Mouse (Mus musculus) lung, adult 2 months (tissue): ENCODE measurements around the gene Mtus2. TPM values are rescaled to one million over a fixed set of nuclear protein-coding genes. Genes with fewer than 3 reads are reported as not detected.
A peak's percentile ranks its signal among the peaks of the same experiment; 100 is the strongest.
"Not testable (repeated sequence)": the region's sequence is repeated elsewhere in the genome, so short reads cannot be mapped to it uniquely, and the experiment has no call there.

ENCODE experiments used
- DNase-seq: peaks from one replicate; pipeline ENCODE4 v3.0.0; 2022
- H3K4me1 ChIP-seq: fragments of 200-500 bp; 2 replicates; pipeline ENCODE4 v1.6.1; 2011; ENCODE audit warnings: low read length; ENCODE audit not compliant: control insufficient read depth, insufficient read depth
- H3K4me3 ChIP-seq: fragments of 200-500 bp; replicated peaks from 2 replicates; pipeline ENCODE3; 2011; ENCODE audit warnings: low read depth, mild to moderate bottlenecking, control low read depth, low read length; ENCODE audit errors: extremely low read depth
- CTCF ChIP-seq: fragments of 200-500 bp; IDR thresholded peaks from 2 replicates; pipeline ENCODE4 v1.5.1; 2011; ENCODE audit warnings: mild to moderate bottlenecking, low read length, control low read depth; ENCODE audit not compliant: insufficient read depth
- POLR2A ChIP-seq: fragments of 200-500 bp; IDR thresholded peaks from 2 replicates; pipeline ENCODE4 v1.6.1; 2011; ENCODE audit warnings: low read depth, mild to moderate bottlenecking, control low read depth, low read length, borderline replicate concordance; ENCODE audit errors: extremely low read depth
- WGBS: fragments of 180-500 bp; shearing (Covaris S2); methylation state at CpG from one replicate; pipeline ENCODE4 v1.1.7; 2018; 5-methylcytosine and 5-hydroxymethylcytosine counted together
- polyA plus RNA-seq: library from polyadenylated mRNA; depleted of rRNA; stranded (reverse); fragments of >200 nt; gene quantifications from 2 replicates; pipeline ENCODE4 v1.2.3, GENCODE M21; 2012

Mtus2 gene
- polyA plus RNA-seq, 1 experiment: 4.7 TPM

- no peaks in the 10 kb centered on the region for H3K4me1 ChIP-seq
- DNase-seq: no peak
- no peak overlapping the region for H3K4me3 ChIP-seq
- 50% methylated on average over 15 of the region's 15 CpGs for WGBS
- TF ChIP-seq CTCF (peak; percentile 59), POLR2A (no peak)
Observed at GRCm38 (mm10) chr5:147925935-147926604, 31.1 kb upstream of the Mtus2 start.

- DNase-seq: no peak
- Histone ChIP-seq H3K4me3 (no peak overlapping the region), H3K4me1 (no peaks in the 10 kb centered on the region)
- 79% methylated on average over 7 of the region's 7 CpGs for WGBS
- TF ChIP-seq CTCF: no peak
- no peak for TF ChIP-seq POLR2A
Observed at GRCm38 (mm10) chr5:147928668-147929497, 28.2 kb upstream of the Mtus2 start.

DNA sequence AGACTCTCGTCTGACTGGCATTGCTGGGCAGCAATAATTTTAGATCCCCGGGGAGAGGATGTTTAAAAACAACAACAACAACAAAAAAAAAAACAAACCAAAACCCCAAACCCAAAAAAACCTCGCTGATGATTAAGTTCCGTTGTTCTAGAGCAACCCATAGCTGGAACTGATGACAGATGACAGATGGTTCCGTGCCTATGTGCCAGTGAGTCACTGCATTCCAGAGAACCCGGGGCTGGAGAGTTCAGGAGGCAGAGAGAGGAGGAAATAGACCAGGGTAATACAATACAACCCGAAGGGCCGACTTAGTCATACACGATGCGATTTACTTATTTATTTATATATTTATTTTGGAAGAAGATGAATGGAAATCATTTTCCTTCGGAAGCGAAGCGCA is 22.0 kb upstream of the Mtus2 start:
- no peak overlapping the region for H3K4me3 ChIP-seq
- 75% methylated on average over 13 of the region's 13 CpGs for WGBS
- DNase-seq: no peak
- TF ChIP-seq CTCF (no peak), POLR2A (no peak)
- no peaks in the 10 kb centered on the region for H3K4me1 ChIP-seq

- Histone ChIP-seq H3K4me3 (no peak overlapping the region), H3K4me1 (no peaks in the 10 kb centered on the region)
- no peak for DNase-seq
- TF ChIP-seq POLR2A (no peak), CTCF (no peak)
- 40% methylated on average over 5 of the region's 5 CpGs for whole genome bisulfite sequencing
Observed at GRCm38 (mm10) chr5:147939226-147939625, 17.9 kb upstream of the Mtus2 start.

DNA sequence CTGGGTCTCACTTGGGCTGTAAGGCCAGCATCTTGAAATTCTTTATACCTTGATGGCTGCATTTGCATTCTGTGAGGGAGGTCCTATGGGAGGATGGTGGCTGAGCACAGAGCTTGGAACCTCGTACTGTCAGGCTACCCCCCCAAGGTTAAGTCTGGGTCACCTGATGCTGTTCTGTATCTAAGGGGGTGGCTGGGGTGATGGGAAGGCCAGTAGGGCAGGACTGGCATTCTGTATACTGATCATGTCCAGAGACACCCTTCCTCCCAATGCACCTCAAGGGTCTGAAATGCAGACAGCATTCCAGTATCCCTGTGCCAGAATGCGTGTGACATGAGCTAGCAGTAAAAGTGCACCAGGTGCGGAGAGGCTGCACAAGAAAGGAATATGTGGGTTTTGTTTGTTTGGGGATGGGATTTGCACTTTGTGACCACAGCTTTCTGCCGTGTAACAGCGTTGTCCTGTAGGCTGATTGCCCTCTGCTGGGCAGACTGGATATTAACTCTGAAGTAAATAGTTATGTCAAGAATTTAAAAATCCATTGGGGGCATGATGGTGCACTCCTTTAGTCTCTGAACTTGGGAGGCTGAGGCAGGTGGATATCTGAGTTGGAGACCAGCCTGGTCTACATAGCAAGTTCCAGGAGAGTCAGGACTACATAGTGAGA is 12.0 kb upstream of the Mtus2 start:
- H3K4me3 ChIP-seq: no peak overlapping the region
- WGBS: 16% methylated on average over 5 of the region's 5 CpGs
- no peak for DNase-seq
- TF ChIP-seq POLR2A: no peak
- peak; percentile 83 for TF ChIP-seq CTCF
- no peaks in the 10 kb centered on the region for H3K4me1 ChIP-seq

GRCm38 (mm10) chr5:147949881-147950280 is 7.2 kb upstream of the Mtus2 start:
- Histone ChIP-seq H3K4me3 (no peak overlapping the region), H3K4me1 (no peaks in the 10 kb centered on the region)
- TF ChIP-seq CTCF (no peak), POLR2A (no peak)
- 80% methylated on average over 14 of the region's 14 CpGs for WGBS
- no peak for DNase-seq

GRCm38 (mm10) chr5:147951751-147952150 is 5.4 kb upstream of the Mtus2 start:
- no peak for DNase-seq
- WGBS: 51% methylated on average over 2 of the region's 2 CpGs
- TF ChIP-seq POLR2A (no peak), CTCF (no peak)
- Histone ChIP-seq H3K4me1 (no peaks in the 10 kb centered on the region), H3K4me3 (no peak overlapping the region)

DNA sequence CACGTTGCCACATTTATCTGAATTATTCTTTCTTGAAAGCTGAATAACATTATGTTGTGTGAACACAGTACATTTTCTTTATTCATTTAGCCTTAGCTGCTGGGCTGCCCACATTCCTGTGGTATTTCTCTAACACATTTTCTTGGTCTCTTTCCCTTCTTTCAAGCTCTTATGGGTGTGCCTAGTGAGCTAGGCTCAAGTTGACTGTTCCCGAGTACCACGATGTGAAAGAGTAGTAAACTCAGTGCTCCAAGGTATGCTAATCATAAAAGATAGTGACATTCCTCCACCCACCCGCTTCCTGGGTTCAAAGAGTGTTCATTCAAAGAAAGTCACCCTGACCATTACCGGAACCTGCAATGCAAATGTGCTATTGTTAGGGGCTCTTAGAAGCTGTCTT is 3.9 kb upstream of the Mtus2 start:
- not testable (repeated sequence) for H3K4me3 ChIP-seq, DNase-seq, H3K4me1 ChIP-seq
- 73% methylated on average over 5 of the region's 5 CpGs for WGBS

DNA sequence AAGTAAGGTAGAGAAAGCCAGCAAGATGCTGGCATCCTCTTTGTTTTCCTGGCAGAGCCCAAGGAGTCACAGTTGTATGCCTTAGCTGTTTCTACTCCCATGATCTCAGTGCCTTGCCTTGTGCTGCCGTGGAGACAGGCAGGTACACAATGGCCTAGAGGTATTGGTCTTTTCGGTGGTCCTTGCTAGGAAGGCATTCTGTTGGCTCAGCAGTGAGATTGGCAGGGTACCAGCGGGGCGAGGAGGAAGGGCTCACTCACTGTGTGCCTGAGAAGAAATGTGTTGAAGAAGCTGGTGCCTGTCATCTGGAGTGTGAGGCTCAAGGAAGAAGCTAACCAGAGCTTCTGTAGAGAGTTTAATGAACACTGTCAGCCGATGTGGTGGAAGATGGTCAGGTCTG is 1.4 kb upstream of the Mtus2 start:
- TF ChIP-seq POLR2A (no peak), CTCF (no peak)
- no peak for DNase-seq
- Histone ChIP-seq H3K4me3 (no peak overlapping the region), H3K4me1 (peaks cover 6% of the 10 kb centered on the region; the same call in 1 of the 2 replicates)
- 39% methylated on average over 5 of the region's 5 CpGs for whole genome bisulfite sequencing
